Mouse (Mus musculus): ENCODE measurements around the gene Stat4. TPM values are rescaled to one million over a fixed set of nuclear protein-coding genes. Genes with fewer than 3 reads are reported as not detected.
A peak's percentile ranks its signal among the peaks of the same experiment; 100 is the strongest.

Stat4 gene
- polyA plus RNA-seq, 1 experiment from 2014 or later, result 0.95 TPM

DNA sequence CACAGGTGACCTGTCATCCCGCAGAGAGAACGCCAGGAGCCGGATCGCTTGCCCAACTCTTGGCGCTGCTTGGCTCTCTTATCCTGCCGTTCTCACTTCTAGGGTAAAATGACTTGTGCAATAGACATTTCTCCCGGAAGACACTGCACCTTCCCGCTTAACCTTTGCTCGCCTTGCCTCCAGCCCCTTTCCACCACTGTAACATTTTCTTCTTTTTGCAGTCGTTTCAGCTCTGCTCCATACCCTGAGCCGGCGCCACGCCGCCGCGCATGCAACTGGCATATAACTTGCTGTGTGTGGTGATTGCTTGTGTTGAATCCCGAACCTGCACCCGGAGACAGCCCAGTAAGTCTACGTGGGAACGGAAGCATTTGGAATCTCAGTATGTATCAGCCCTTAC lies 132.7 kb downstream of the Stat4 start:
- Histone ChIP-seq H3K4me2 (replicated peaks; ENCODE audit: low read depth, low read length) (peak overlapping the region; percentile 85), H3K9me3 (ENCODE audit: control insufficient read depth, low read length) (no peaks in the 10 kb centered on the region), H3K4me3 (ENCODE audit: low read length) (peak overlapping the region; percentile 78), H3K36me3 (ENCODE audit: control insufficient read depth, insufficient read depth, low read length) (no peaks in the 10 kb centered on the region; the same call in 1 of the 2 replicates), H3K27me3 (ENCODE audit: control insufficient read depth, insufficient read depth, low read length) (no peaks in the 10 kb centered on the region), H3K27ac (ENCODE audit: low read depth, low read length) (no peak overlapping the region), H3K9ac (ENCODE audit: low read depth, low read length) (peak overlapping the region; percentile 61), H3K4me1 (ENCODE audit: control insufficient read depth, insufficient read depth, low read length) (no peaks in the 10 kb centered on the region)
- ATAC-seq (ENCODE audit: low FRiP score, low TSS enrichment), result peak; percentile 33; the same call in 1 of the 2 replicates
- 1% methylated on average over 20 of the region's 20 CpGs for WGBS

DNA sequence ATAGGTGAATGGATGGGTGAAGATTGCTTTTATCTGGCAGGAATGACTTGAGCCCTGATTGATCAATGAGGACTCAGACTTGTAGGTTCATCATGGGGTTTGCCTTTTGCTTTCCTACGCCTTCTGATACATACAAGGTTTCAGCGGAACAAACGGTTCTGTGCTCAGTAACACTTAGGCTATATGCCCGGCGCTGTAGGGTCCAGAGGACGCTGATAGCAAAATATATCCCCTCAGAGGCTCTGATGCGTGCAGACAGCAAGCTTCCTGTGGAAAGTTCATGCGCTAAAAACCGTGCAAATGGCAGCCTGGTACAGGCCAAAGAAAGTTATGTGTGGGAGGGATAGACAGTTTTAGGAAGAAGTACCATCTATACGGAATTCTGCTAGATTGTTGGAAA lies 133.2 kb downstream of the Stat4 start:
- 25% methylated on average over 10 of the region's 10 CpGs for WGBS
- peak overlapping the region; percentile 61 for H3K9ac ChIP-seq (ENCODE audit: low read depth, low read length)
- no peaks in the 10 kb centered on the region; the same call in 1 of the 2 replicates for H3K36me3 ChIP-seq (ENCODE audit: control insufficient read depth, insufficient read depth, low read length)
- H3K27ac ChIP-seq (ENCODE audit: low read depth, low read length), result no peak overlapping the region
- no peaks in the 10 kb centered on the region for H3K4me1 ChIP-seq (ENCODE audit: control insufficient read depth, insufficient read depth, low read length)
- H3K4me2 ChIP-seq (replicated peaks; ENCODE audit: low read depth, low read length), result peak overlapping the region; percentile 85
- H3K9me3 ChIP-seq (ENCODE audit: control insufficient read depth, low read length), result no peaks in the 10 kb centered on the region
- no peaks in the 10 kb centered on the region for H3K27me3 ChIP-seq (ENCODE audit: control insufficient read depth, insufficient read depth, low read length)
- H3K4me3 ChIP-seq (ENCODE audit: low read length), result peak overlapping the region; percentile 78
- no peak for ATAC-seq (ENCODE audit: low FRiP score, low TSS enrichment)

DNA sequence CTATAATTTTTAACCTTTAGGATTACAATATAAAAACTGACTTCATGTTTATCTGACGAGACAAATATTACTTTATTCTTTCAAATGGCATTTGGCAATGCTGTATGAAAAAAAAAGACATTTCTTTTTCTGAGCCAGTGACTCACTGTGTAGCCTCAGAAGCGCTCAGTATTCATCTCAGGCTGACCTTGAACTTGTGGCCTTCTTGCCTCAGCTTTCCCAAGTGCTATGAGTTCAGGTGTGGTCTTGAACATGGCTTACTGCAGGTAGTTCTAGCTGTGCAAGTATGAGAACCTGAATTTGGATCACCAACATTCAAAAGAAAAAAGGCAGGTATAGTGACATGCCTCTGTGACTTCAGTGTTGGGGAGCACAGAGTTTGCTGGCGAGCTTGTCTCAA lies 134.1 kb downstream of the Stat4 start:
- Histone ChIP-seq H3K9ac (ENCODE audit: low read depth, low read length) (no peak overlapping the region), H3K27me3 (ENCODE audit: control insufficient read depth, insufficient read depth, low read length) (no peaks in the 10 kb centered on the region), H3K4me3 (ENCODE audit: low read length) (no peak overlapping the region), H3K27ac (ENCODE audit: low read depth, low read length) (no peak overlapping the region), H3K36me3 (ENCODE audit: control insufficient read depth, insufficient read depth, low read length) (no peaks in the 10 kb centered on the region; the same call in 1 of the 2 replicates), H3K4me1 (ENCODE audit: control insufficient read depth, insufficient read depth, low read length) (no peaks in the 10 kb centered on the region), H3K4me2 (replicated peaks; ENCODE audit: low read depth, low read length) (no peak overlapping the region), H3K9me3 (ENCODE audit: control insufficient read depth, low read length) (no peaks in the 10 kb centered on the region)
- ATAC-seq (ENCODE audit: low FRiP score, low TSS enrichment), result no peak
- WGBS, result 86% methylated on average over 3 of the region's 3 CpGs

DNA sequence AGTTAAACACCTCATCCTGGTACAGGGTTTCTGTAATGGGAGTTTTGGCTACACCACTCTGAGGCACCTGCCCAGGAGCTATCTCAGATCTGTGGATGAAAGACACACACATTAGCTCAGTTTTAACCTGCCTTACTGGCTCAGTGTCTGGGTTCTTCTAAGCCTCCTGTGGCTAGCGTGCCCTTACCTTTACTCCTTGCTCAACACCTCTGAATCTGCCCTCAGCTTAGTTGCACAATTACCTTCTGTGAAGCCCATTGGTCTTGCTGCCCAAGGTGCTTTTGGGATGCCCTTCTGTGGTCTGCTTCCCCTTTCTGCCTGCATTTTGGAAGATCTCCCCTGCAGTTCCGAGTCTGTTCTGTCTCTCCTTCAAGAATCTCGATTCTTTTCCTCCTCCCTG lies 137.9 kb downstream of the Stat4 start:
- Histone ChIP-seq H3K36me3 (ENCODE audit: control insufficient read depth, insufficient read depth, low read length) (peaks cover 10% of the 10 kb centered on the region; the same call in 1 of the 2 replicates), H3K9me3 (ENCODE audit: control insufficient read depth, low read length) (no peaks in the 10 kb centered on the region), H3K4me3 (ENCODE audit: low read length) (no peak overlapping the region), H3K27me3 (ENCODE audit: control insufficient read depth, insufficient read depth, low read length) (no peaks in the 10 kb centered on the region), H3K27ac (ENCODE audit: low read depth, low read length) (no peak overlapping the region), H3K4me1 (ENCODE audit: control insufficient read depth, insufficient read depth, low read length) (no peaks in the 10 kb centered on the region), H3K4me2 (replicated peaks; ENCODE audit: low read depth, low read length) (no peak overlapping the region), H3K9ac (ENCODE audit: low read depth, low read length) (no peak overlapping the region)
- ATAC-seq (ENCODE audit: low FRiP score, low TSS enrichment), result no peak
- WGBS, result 72% methylated on average over 3 of the region's 3 CpGs

DNA sequence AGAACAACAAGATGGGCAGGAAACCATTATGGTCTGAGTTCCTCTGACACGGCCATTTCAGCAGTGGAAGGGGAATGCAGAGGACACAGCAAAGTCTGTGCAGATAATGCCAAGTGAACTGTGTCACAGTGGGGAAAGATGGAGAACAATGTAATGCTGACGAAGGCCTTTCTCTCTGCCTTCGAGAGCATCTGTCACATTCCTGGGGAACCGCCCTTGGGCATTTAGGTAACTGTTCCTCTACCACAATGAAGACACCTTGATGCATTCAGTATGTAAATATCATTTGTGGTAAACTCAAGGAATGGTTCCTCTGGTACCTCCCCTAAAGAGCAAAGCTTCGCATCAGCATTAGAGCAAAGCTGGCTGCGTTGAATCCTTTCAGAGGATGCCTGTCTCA lies 140.4 kb downstream of the Stat4 start:
- Histone ChIP-seq H3K4me1 (ENCODE audit: control insufficient read depth, insufficient read depth, low read length) (no peaks in the 10 kb centered on the region), H3K4me3 (ENCODE audit: low read length) (no peak overlapping the region), H3K27me3 (ENCODE audit: control insufficient read depth, insufficient read depth, low read length) (no peaks in the 10 kb centered on the region), H3K36me3 (ENCODE audit: control insufficient read depth, insufficient read depth, low read length) (peaks cover 10% of the 10 kb centered on the region; the same call in 1 of the 2 replicates), H3K9me3 (ENCODE audit: control insufficient read depth, low read length) (no peaks in the 10 kb centered on the region), H3K27ac (ENCODE audit: low read depth, low read length) (no peak overlapping the region), H3K9ac (ENCODE audit: low read depth, low read length) (no peak overlapping the region), H3K4me2 (replicated peaks; ENCODE audit: low read depth, low read length) (no peak overlapping the region)
- WGBS, result 97% methylated on average over 6 of the region's 6 CpGs
- no peak for ATAC-seq (ENCODE audit: low FRiP score, low TSS enrichment)

DNA sequence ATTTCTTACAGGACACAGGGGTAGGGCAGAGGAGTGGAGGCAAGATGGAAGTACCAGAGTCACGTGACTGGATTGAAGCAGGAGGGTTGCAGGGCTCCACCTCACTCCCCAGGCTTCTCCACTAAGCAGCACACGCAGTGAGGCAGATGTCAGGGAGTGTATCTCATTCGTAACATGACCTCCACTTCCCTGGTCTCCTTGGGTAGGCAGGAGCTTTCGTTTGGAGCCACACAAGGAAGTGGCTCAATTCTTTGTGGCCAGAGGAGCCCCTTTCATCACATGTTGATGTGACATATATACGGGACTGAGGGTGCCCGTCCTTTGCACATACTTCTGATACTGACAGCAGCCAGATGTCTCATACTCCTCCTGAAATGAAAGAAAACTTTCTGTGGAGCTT lies 142.8 kb downstream of the Stat4 start:
- Histone ChIP-seq H3K36me3 (ENCODE audit: control insufficient read depth, insufficient read depth, low read length) (peaks cover 10% of the 10 kb centered on the region; the same call in 1 of the 2 replicates), H3K9ac (ENCODE audit: low read depth, low read length) (no peak overlapping the region), H3K4me3 (ENCODE audit: low read length) (no peak overlapping the region), H3K27ac (ENCODE audit: low read depth, low read length) (no peak overlapping the region), H3K9me3 (ENCODE audit: control insufficient read depth, low read length) (no peaks in the 10 kb centered on the region), H3K27me3 (ENCODE audit: control insufficient read depth, insufficient read depth, low read length) (no peaks in the 10 kb centered on the region), H3K4me2 (replicated peaks; ENCODE audit: low read depth, low read length) (no peak overlapping the region), H3K4me1 (ENCODE audit: control insufficient read depth, insufficient read depth, low read length) (no peaks in the 10 kb centered on the region)
- 40% methylated on average over 6 of the region's 6 CpGs for WGBS
- ATAC-seq (ENCODE audit: low FRiP score, low TSS enrichment), result no peak

DNA sequence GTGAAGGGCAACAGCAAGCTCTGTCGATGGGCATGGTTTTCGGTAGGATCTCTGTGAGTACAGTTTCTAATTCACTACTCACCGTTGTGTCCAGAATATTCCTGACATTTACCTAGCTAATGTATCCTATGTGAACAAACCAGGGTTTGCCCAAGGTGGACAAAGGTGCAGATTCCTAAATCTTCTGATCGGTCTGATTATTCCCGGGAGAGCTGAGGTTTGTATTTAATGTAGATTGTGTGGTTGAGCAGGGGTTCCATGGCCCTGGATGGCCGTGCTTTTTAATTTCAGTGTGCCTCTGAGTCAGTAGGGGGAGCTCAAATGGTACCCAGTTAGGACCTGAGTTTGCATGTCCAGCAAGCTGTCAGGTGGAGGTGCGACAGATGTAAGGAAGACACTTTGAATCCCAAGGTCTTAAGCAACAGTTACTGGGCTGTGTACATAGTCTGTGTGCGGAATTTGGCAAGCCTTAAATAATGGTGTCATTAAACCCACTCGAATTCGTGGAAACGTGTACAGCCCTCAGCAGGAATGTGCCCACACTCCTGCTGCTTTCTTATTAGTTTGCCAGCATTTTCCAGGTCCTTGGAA lies 144.9 kb downstream of the Stat4 start:
- Histone ChIP-seq H3K36me3 (ENCODE audit: control insufficient read depth, insufficient read depth, low read length) (peaks cover 5% of the 10 kb centered on the region; the same call in 1 of the 2 replicates), H3K27me3 (ENCODE audit: control insufficient read depth, insufficient read depth, low read length) (no peaks in the 10 kb centered on the region), H3K4me2 (replicated peaks; ENCODE audit: low read depth, low read length) (no peak overlapping the region), H3K9me3 (ENCODE audit: control insufficient read depth, low read length) (no peaks in the 10 kb centered on the region), H3K4me1 (ENCODE audit: control insufficient read depth, insufficient read depth, low read length) (no peaks in the 10 kb centered on the region), H3K9ac (ENCODE audit: low read depth, low read length) (no peak overlapping the region), H3K27ac (ENCODE audit: low read depth, low read length) (no peak overlapping the region), H3K4me3 (ENCODE audit: low read length) (no peak overlapping the region)
- WGBS, result 80% methylated on average over 11 of the region's 11 CpGs
- ATAC-seq (ENCODE audit: low FRiP score, low TSS enrichment), result no peak

DNA sequence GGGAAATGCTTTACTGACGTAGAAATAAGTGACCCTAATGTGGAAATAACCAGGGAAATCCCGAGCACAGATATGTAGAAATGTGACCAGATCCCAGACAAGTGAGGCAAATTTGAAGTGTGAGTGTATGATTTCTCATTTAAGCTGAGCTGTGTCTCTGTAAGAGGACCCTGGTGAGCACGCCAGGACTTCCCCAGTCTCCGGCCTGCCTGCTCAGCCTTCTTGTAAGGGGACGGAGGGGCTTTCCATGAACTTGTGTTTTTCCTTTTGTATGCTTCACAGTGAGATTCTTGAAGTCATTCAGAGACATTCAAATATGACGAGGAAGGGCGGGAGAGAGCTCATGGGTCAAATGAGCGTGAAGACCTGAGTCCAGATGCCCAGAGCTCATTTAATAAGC lies 146.3 kb downstream of the Stat4 start:
- ATAC-seq (ENCODE audit: low FRiP score, low TSS enrichment), result no peak
- Histone ChIP-seq H3K27ac (ENCODE audit: low read depth, low read length) (no peak overlapping the region), H3K9ac (ENCODE audit: low read depth, low read length) (no peak overlapping the region), H3K27me3 (ENCODE audit: control insufficient read depth, insufficient read depth, low read length) (no peaks in the 10 kb centered on the region), H3K9me3 (ENCODE audit: control insufficient read depth, low read length) (no peaks in the 10 kb centered on the region), H3K36me3 (ENCODE audit: control insufficient read depth, insufficient read depth, low read length) (peaks cover 2% of the 10 kb centered on the region; the same call in 1 of the 2 replicates), H3K4me1 (ENCODE audit: control insufficient read depth, insufficient read depth, low read length) (no peaks in the 10 kb centered on the region), H3K4me2 (replicated peaks; ENCODE audit: low read depth, low read length) (no peak overlapping the region), H3K4me3 (ENCODE audit: low read length) (no peak overlapping the region)
- 84% methylated on average over 8 of the region's 8 CpGs for WGBS

DNA sequence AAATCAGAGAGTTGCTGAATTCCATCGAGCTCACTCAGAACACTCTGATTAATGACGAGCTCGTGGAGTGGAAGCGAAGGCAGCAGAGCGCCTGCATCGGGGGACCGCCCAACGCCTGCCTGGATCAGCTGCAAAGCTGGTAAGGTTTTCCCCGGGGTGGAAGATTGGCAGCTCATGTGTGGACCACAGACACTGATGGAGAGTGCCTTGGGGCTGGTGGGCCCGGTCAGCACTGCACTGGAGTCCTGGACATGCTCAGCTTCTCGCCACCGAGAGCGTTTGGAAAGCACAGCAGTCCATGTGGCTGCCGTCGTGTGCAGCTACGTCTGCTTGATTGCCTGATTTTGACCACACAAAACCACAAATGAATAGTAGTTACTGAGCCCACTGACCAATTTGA lies 150.3 kb downstream of the Stat4 start:
- Histone ChIP-seq H3K9ac (ENCODE audit: low read depth, low read length) (no peak overlapping the region), H3K36me3 (ENCODE audit: control insufficient read depth, insufficient read depth, low read length) (peaks cover 2% of the 10 kb centered on the region; the same call in 1 of the 2 replicates), H3K4me2 (replicated peaks; ENCODE audit: low read depth, low read length) (no peak overlapping the region), H3K9me3 (ENCODE audit: control insufficient read depth, low read length) (no peaks in the 10 kb centered on the region), H3K27ac (ENCODE audit: low read depth, low read length) (no peak overlapping the region), H3K4me1 (ENCODE audit: control insufficient read depth, insufficient read depth, low read length) (0 out of 2 replicates have a peak, but pooled peaks cover 2% of the 10 kb centered on the region), H3K4me3 (ENCODE audit: low read length) (no peak overlapping the region), H3K27me3 (ENCODE audit: control insufficient read depth, insufficient read depth, low read length) (no peaks in the 10 kb centered on the region)
- WGBS, result 79% methylated on average over 16 of the region's 16 CpGs
- no peak for ATAC-seq (ENCODE audit: low FRiP score, low TSS enrichment)

Measured in kidney, embryonic 14.5 days (tissue).